Mouse (Mus musculus): ENCODE data around the gene Tnrc18. TPM values are rescaled to one million over a fixed set of nuclear protein-coding genes. Genes with fewer than 3 reads are reported as not detected.

Tnrc18 gene
- total RNA-seq, 2 experiments from 2014 or later = 15.1 to 21.8 TPM

DNA sequence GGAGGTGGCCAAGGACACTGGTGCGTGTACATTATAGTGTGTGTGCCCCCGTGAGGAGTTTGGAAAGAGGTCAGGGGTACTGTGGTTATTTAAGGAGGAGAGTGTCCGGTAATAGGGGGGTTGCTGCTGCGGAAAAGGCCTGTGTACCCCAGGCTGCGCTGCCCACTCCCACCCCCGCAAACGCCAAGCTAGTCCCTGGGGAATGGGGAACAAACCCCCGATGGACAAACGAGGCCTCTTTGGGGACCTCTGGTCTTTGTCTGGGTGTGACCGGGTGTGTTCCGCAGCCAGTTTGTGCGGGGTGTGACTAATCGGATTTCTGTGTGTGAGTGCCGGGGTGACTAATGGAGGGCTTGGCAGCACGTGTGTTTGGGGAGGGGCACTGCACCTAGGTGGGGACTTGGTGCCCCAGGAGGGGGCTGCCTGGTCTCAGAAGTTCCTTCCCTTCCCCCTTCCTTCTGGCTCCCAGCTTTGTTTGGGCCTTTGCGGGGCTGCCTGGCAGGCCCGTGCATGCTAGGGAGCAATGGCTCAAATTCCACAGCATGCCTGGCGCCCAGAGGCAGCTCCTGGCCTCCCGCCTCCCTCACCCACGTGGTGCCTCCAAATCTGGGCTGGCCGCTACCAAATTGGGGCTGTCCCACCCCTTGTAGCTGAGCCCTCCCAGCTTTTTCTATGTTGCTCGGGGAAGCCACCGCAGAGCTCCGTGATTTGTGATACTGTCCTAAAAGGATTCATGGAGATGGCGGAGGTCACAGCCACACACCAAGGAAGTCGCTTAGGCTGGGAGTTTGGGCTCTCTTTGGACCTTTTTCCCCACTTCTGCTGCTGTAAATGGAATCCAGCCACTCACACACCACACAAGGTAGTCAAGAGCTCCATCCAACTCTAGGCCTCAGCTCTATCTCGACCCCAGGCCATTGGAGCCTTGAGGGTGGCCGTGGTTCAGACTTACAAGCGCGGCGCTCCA, 5.9 kb upstream of the Tnrc18 start:
- ATAC-seq (replicated peaks; ENCODE audit: low FRiP score, poor library complexity, severe bottlenecking) = no peak; the same call in 1 of the 2 replicates

DNA sequence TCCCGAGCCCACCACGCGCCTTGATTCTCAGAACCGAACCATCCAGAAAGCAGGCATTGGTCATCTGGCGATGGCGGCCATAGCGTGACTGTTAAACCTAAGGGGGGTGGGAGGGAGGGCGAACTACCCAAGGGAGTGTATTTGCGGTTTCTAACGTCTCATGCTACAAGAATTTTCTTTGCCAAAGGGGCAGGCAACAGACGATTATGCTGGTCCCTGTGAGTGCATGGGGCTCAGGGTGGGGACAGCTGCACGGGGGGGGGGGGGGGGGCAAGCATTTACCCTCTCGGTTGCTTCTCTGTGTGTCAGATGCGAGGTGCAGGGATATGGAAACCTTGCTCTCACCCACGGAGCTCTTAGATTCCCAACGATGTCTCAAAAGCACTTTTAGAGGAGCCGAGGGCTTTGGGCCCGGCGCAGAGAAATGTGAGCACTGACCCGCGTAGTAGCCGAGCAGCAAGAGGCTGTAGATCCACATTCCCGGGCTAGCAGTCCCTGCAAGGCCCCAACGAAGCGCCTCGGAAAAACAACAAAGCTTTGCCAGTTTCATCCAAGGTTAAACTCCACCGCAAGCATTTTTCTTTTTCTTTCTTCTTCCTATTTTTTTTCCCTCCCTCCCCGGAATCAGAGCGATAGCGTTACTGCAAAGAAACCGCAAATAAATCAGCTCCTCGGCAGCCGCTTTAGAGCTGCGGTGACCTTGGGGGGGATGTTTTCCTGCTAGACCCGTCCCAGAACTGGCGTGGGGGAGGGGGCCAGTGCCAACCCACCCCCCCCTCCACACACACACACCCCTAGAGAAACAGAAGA, 5.0 kb upstream of the Tnrc18 start:
- ATAC-seq (replicated peaks; ENCODE audit: low FRiP score, poor library complexity, severe bottlenecking) = no peak

DNA sequence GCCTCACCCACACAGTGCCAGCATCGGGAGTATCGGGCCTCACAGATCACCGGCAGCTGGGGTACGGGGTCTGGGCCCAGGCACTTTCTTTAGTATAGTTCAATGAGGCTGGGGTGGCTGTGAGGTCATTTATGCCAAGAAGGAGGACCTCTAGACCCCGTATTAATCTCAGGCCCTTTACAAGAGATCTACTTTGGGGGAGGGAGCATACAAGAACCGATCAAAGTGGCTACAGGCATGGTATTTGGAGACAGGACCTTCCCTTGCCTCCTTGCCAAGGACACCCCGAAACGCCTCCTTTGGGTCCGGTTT, 4.5 kb upstream of the Tnrc18 start:
- no peak for ATAC-seq (replicated peaks; ENCODE audit: low FRiP score, poor library complexity, severe bottlenecking)

DNA sequence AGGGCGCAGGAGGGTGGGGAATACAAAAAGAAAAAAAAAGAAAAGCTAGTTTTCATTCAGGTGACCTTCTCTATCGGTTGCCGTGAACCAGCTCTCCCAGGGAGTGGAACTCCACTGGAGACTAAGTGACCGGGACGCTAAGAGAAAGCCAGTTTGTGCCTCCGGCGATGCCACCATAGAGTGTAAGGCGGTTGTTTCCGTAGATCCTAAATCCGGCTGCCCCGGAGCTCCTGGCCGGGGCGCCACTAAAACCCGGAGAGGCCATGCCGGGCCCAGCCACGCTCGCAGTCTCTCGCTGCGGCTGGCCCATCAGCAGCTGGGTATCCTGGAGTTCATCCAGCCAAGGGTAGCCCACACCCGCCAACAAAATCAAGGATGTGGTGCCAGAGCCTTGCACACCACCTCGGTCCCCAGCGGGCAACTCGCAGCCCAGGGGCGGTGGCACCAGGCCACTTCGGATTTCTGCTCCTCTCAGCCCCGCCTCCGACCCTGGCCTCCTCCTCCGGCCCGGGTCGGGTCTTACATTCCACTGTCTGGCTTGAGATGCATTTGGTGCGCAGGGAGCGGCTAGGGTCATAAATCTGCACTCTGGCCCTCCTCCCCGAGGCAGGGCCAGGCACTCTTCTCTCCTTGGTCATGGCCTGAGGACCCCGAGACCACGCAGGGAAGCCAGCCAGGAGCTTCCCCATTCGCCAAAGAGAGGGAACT, 4.0 kb upstream of the Tnrc18 start:
- ATAC-seq (replicated peaks; ENCODE audit: low FRiP score, poor library complexity, severe bottlenecking) = no peak

DNA sequence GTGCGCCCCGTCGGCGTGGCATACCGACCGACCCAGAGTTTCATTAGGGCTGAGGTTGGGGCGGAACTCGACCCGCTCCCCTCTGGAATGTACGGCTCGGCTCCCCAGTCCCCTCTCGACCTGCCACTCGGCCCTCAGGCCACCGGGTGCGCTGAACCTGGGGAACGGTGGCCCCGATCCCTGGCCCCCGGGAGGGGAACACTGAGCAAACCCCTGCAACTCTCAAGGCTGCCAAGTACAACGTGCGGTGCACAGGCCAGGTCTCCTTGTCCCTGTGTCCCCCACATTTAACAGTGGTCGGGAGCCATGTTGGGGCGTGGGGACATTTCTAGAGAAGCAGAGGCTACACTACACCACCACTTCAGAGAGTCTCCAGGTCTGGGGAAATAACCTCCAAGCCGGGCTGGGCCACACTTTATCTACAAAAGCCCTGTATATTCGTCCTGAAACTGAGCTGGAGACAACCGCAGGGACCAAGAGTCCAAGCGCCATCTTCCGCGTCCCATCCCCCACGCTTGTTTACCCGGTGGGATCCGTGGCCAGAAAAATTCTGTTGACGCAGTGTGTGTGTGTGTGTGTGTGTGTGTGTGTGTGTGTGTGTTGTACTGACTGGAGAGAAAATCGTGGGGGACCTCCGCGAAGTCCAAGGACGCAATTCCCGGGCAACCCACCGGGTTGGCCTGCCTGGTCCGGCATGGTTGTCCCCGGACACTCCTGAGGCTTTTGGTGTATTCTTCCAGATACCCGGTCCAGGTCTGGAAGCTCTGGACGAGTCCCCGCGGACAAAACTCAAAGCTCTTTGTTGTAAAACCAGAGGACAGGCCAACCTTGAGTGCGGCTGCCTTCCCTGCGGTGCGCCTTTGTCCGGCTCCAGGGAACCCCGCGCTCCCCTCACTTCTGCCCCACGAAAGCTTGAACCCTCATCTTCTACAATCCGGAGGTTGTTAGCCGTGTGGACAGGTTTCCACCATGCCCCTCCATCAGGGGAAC, 3.1 kb upstream of the Tnrc18 start:
- ATAC-seq (replicated peaks; ENCODE audit: low FRiP score, poor library complexity, severe bottlenecking) = no peak

DNA sequence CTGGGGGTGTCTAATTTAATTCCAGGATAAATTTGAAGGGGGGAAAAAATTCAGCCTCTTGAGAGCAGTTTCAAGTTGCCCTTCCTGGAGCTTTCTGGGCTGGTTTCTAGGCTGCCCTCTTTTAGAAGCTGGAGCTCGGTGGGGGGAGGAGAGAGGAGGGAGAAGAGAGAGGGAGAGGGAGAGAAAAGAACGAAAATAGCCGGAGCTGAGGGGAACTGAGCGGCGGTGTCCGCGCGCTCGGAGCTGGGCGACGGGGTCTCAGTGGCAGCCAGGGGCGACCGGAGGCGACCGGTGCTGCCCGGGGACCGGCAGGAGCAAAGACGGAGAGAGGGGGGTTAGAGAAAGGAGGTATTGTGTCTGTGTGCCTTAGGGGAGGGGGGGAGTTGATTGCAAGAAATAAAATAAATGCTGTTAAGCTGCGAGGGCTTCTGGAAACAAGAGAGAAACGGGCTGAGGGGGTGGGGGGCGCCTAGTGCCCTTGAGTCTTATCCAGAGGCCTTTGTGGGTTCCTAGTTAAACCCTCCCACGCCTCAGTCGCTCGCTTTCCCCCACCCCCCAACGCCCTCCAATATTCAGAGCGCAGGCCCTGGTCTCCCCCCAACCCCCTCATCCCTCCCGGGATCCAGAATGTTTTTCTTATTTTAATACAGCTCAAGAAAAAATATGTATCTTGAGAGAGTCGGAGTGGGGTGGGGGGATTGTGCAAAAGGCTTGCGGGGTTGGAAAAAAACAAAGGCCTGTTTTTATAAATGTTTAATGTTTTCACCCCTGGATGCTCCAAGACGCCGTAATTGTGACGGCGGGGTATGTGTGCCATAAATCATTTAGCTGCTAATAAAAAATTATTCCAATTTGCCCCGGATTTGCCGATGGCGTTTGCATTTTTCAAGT, 2.2 kb upstream of the Tnrc18 start:
- no peak for ATAC-seq (replicated peaks; ENCODE audit: low FRiP score, poor library complexity, severe bottlenecking)

DNA sequence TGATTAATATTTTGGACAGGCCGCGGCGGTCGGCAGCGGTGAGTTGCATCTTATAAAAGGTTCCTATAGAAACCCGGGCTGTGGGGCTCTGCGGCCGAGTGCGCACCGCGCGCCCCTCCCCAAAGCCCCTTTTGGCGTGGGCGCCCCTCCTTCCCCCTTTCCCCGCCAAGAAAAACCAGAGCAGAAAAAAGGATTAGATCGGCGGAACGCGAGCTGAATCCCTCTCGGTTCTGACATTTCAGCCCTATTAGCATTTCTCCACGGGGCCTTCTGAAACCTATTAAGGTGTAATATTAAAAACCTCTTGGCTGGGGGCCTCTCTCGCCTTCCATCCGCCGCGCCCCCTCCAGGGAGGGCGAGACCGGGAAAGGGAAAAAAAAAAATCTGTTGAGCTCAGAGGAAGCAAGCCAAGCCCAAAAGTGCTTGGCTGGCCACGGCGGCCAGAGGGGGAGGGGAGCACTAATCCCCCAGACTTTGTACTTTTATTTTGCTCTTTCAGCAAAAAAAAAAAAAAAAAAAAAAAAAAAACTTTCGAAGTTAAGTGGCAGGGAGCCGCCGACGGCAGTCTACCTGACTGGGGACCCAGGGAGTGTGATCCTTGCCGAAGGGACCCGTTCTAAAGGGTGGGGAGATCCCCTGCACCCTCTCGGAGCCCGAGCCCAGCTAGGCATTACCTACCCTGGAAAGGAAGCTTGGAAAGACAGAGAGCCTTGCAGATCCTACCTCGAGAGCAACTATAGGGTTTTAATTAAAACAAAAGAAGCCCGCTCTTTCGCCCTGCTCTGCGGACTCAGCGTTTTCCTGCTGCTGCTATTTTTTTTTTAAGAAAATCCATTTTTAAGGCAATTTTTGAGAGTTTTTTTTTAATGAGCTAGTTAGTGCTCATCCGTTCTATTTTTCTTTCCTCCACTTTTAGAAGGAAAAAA, 1.2 kb upstream of the Tnrc18 start:
- ATAC-seq (replicated peaks; ENCODE audit: low FRiP score, poor library complexity, severe bottlenecking) = no peak

DNA sequence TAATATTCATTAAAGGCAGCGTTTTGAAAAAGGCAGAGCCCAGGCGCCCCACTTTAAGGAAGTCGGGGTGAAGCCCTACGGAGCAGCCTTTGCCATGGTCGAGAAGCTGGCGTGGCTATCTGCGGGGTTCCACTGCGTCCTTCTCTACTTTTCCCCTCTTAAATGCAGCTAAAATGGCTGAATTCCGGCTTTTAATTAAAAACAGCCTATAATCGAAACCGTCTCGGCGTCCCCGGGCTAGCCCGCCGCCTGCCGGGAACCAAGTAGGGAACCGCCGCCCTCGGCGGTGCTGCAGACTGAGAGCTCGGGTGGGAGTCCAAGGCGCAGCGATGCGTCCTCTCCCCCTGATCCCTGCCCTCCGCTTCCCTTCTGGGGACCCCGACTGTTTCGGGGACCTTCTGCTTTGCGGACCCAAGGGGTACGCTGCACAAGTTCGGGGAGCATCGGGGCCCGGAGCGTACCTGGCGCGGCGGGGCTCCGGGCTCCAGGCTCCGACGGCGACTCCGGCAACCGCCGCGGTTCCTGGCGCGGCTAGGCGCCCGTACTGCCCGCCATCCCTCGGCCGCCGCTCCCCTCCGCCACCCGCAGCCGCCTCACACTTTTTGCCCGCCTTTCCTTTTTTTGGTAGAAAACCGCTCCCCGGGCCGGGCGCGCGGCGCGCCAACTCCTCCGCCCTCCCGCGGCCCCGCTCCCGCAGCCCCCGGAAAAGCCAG, 495 bp downstream of the Tnrc18 start:
- no peak for ATAC-seq (replicated peaks; ENCODE audit: low FRiP score, poor library complexity, severe bottlenecking)

DNA sequence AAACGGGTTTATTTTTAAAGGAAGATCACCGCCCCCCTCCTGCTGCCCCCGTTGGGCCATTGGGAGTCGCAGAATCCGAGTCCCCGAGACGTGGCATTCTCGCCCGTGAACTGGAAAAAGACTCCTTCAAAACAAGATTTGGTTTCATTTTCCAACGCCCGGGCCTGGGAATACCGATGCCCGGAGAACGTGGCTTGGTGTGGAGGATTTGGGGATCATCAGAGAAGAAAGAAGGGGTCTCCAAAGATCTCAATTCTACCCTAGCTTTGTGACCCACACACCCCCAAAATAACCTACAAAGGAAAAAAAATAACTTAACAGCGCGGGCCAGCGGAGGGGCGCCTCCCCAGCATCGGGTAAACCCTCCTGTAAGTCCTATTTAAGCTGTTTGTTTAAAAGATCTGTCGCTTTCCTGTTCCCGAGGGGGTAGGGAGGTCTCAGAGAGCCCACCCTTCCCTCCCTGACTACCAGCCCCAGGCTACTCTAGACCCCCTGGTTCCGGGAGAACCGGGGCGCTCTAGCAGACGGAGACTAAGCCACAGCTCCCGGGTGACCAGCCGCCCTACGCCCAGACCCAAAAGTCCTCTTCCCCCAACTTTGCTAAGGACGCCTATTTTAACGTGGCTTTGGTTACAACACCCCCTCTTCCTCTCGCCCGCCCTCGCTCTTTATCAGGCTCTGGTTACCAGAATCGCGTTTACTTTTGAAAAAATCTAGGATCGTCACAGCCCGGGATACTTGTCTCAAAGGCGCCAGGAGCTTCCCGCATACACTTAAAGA, 1.2 kb downstream of the Tnrc18 start:
- ATAC-seq (replicated peaks; ENCODE audit: low FRiP score, poor library complexity, severe bottlenecking) = no peak

DNA sequence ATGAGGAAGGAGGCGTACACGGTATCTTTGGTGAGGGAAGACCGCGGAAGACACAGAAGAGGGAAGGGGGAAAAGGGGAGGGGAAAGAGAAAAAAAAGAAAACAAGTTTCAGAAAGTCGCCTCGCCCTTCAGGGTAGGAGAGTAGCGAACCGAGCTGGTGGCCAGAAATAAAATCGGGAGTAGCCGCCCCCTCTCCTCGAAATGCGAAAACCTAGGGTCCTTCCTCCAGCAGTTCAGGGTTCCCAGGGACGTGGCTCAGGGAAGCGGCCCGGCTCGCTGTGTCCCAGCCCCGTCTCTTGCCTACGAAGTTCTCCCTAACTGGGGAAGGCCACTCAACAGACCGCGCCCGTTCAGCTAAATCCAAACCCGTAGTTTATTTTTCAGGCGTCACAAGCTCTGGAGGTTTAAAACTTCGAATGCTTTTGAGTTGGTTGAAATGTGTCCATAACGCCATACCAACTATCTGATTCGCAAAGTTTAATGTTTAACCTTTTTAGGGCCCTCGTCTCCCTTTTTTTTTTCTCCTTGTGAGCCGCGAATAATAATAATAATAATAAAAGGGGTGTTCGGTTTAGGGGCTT, 2.0 kb downstream of the Tnrc18 start:
- no peak for ATAC-seq (replicated peaks; ENCODE audit: low FRiP score, poor library complexity, severe bottlenecking)

DNA sequence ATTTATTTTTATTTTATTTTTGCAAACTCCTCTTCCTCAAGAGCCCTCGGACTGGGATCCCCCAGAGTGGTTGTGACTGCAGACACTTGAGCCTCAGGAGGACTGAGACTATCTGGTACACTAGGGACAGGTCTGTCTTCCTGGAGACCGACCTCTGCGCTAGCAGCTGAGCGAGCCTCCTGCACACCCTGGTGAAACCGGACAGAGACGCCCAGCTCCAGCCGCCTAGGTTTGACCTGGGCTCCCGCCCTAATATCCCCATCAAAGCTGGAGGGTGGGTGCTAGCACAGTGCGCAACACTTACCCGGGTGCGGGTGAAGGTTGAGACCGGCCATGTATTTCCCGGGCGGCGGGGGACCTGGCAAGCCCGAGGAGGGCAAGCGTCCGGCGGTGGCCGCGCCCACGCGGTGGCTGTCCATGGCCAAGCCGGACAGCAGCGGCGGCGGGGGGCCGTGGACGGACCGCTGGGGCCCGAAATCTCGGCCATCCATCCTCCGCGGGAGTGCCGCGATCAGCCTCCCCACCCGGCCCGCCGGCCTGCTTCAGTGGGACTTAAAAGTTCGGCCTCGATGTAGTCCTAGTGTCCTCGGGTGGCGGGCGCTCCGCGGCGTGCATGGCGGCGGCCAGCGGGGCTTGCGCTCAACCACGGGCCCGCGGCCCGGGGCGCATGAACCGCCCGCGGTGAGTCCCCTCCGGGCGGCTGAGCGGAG, 2.6 kb downstream of the Tnrc18 start:
- no peak for ATAC-seq (replicated peaks; ENCODE audit: low FRiP score, poor library complexity, severe bottlenecking)

DNA sequence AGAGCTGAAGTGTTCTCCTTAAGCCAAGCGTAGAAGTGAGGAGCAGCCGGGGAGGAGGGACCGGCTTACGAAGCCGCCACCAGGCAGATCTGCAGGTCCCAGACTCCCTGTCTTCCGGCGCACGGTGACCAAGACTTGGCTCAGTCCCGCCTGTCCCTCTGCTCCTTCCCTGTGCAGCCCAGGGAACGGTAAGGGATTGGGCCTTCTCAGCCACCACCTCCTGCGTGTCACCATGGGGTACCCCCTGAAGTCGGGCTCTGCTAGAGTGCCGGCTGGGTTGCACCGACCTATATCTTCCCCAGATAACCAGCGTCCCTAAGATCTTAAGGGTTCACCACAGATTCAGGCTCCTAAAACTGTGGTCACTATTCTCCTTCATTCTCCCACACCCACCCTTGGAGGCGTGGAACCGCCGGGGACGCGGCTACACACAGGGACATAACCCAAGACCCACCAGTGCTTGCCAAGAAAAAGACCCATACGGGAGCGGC, 3.3 kb downstream of the Tnrc18 start:
- ATAC-seq (replicated peaks; ENCODE audit: low FRiP score, poor library complexity, severe bottlenecking) = no peak

DNA sequence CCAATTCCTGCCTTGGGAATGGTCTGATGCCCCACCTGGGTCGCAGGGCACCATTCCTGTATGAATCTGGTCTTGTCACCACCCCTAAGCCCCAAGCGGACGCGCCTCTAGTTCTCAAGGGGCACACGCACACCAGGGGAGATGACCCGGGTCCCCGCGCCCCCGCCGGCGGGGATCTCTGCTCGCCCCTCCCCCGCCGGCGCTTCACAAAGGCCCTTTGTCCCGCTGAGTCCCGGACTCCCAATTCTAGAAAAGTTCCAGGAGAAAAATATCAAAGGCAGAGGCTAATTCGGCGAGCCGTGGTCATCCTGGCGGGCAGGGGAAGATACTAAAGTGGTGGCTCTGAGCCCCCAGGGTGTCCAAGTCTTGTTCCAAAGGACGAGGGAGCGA, 3.7 kb downstream of the Tnrc18 start:
- no peak for ATAC-seq (replicated peaks; ENCODE audit: low FRiP score, poor library complexity, severe bottlenecking)

DNA sequence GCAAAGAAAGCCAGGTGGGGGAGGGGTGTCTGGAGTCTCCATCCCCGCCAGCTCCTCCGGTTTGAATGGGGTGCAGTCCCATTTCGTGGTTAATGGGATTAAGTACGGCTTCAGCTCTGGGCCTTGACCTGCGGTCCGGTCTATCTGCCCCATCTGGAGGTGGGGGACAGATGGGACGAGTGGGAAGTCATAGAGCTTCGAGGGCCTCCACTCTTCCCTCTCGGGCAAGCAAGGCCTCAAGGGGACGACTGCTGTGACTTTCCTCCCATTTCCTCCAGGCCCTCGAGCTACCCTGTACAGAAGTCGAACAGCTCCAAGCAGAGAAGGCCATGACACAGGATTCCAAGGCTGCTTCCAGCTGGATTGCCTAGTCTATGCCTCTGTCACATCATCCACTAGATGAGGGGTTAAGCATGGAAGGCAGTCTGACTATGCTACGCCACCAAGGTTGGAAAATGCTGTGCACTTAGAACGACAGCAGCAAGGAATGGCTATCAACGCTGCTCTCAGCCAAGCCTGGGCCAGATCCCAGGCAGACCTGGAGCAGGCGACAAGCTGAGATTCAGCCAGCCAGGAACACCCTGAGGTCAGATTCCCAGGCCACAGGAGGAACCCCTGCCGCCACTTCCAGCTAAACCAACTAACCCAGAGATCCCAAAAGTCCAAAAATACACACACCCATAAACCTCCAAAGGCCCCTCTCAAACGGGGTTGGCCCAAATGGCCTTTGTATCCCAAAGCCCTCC, 4.3 kb downstream of the Tnrc18 start:
- ATAC-seq (replicated peaks; ENCODE audit: low FRiP score, poor library complexity, severe bottlenecking) = no peak
